Mouse (Mus musculus): ENCODE measurements around the gene Mtfr2. TPM values are rescaled to one million over a fixed set of nuclear protein-coding genes. Genes with fewer than 3 reads are reported as not detected.

The Mtfr2 gene
- polyA plus RNA-seq, 1 experiment from 2014 or later = 1.4 TPM

DNA sequence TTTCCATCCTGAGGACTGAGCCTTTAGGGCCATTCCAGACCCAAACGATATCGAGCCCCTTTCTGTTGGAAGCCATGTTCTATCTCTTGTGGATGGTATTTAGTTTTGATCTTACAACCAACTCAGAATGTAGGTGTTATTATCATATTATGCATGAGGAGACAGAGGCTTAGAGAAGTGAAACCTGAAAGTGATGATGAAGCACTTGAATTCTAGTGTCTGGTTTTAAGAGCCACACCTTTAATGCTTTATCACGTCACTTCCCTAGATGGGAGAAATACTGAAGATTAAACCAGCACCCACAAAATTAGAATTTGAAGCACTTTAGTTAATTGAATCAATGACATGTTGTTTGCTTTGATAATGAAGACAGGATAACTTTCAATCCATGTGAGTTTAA, 48.2 kb downstream of the Mtfr2 start:
- 86% methylated on average over 3 of the region's 3 CpGs for WGBS
- ATAC-seq (replicated peaks; ENCODE audit: extremely low read depth, insufficient read depth, low FRiP score) = no peak

DNA sequence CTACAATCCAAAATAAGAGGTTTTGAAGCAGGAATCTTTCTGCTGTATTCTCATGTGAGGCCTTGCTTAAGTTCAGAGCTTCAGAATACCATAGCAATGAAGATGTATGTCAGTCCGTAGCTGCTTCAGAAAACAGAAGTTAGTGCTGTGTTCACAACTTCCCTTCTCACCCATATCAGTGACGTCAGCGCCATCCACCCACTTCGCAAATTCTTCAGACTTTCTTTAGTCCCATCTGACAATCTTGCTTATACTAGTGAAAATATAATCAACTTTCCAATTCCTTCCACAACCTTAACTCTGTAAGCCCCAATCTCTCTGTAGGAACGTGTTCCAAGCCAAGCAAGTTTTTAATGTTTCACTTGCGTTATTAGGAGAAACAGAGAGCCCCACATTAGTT, 50.7 kb downstream of the Mtfr2 start:
- H3K4me1 ChIP-seq (ENCODE audit: control insufficient read depth, insufficient read depth, low read length) = peaks cover 4% of the 10 kb centered on the region; the same call in 1 of the 2 replicates
- H3K9ac ChIP-seq (ENCODE audit: low read length) = no peak overlapping the region
- peak overlapping the region; percentile 33 for H3K27ac ChIP-seq (ENCODE audit: low read length)
- WGBS = 42% methylated on average over 6 of the region's 6 CpGs
- no peaks in the 10 kb centered on the region for H3K9me3 ChIP-seq (replicated peaks; ENCODE audit: control insufficient read depth, low read length)
- no peak for ATAC-seq (replicated peaks; ENCODE audit: extremely low read depth, insufficient read depth, low FRiP score)
- 0 out of 2 replicates have a peak overlapping the region, but pooled peaks have one; percentile 1 for H3K4me3 ChIP-seq (ENCODE audit: low read length)
- no peaks in the 10 kb centered on the region for H3K36me3 ChIP-seq (ENCODE audit: control insufficient read depth, insufficient read depth)
- H3K27me3 ChIP-seq (ENCODE audit: control insufficient read depth, insufficient read depth, low read length) = no peaks in the 10 kb centered on the region
- peak overlapping the region; percentile 12; the same call in 1 of the 2 replicates for H3K4me2 ChIP-seq (ENCODE audit: low read depth, low read length)

More for the DNA sequence above, 48.2 kb downstream of the Mtfr2 start:
- Histone ChIP-seq H3K4me3 (ENCODE audit: low read length) (no peak overlapping the region), H3K9me3 (replicated peaks; ENCODE audit: control insufficient read depth, low read length) (no peaks in the 10 kb centered on the region), H3K27ac (ENCODE audit: low read length) (no peak overlapping the region), H3K27me3 (ENCODE audit: control insufficient read depth, insufficient read depth, low read length) (no peaks in the 10 kb centered on the region), H3K4me1 (ENCODE audit: control insufficient read depth, insufficient read depth, low read length) (peaks cover 4% of the 10 kb centered on the region; the same call in 1 of the 2 replicates), H3K4me2 (ENCODE audit: low read depth, low read length) (no peak overlapping the region), H3K36me3 (ENCODE audit: control insufficient read depth, insufficient read depth) (no peaks in the 10 kb centered on the region), H3K9ac (ENCODE audit: low read length) (no peak overlapping the region)

DNA sequence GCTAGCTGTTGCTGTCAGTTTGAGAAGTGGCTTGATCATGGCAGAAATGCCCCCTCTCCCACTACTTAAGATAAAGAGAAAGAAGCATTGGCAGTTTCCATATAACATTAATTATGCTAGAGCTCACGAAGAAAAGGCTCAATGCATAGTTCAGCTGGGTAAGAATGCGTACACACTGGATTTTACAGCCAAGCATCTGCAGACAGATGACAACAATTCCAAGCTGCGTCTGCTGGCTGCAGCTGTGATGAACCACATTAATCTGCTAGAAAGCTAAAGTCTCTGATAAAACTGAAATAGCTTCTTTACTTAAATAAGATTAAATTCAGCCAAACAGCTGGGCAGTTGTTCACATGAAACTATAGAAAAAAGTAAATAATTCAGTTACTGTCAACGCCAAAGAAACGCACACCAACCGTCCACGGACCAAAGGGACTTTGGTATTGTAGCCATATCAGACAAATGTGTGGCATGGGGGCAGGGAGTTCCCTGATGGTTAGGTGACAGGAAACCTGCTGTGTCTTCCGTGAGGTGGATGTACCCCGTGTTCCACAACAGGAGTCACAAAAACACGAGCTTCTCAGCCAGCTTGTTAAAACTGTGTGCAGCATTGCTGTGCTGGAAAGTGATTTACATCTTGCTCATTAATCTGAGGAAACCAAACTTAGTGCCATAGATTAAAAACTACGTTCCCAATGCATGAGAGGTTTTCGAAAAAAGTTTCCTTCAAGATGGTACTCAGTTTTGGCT, 51.2 kb downstream of the Mtfr2 start:
- Histone ChIP-seq H3K4me1 (ENCODE audit: control insufficient read depth, insufficient read depth, low read length) (peaks cover 4% of the 10 kb centered on the region; the same call in 1 of the 2 replicates), H3K9ac (ENCODE audit: low read length) (no peak overlapping the region), H3K27me3 (ENCODE audit: control insufficient read depth, insufficient read depth, low read length) (no peaks in the 10 kb centered on the region), H3K9me3 (replicated peaks; ENCODE audit: control insufficient read depth, low read length) (no peaks in the 10 kb centered on the region), H3K4me2 (ENCODE audit: low read depth, low read length) (peak overlapping the region; percentile 12; the same call in 1 of the 2 replicates), H3K27ac (ENCODE audit: low read length) (peak overlapping the region; percentile 33), H3K36me3 (ENCODE audit: control insufficient read depth, insufficient read depth) (no peaks in the 10 kb centered on the region), H3K4me3 (ENCODE audit: low read length) (0 out of 2 replicates have a peak overlapping the region, but pooled peaks have one; percentile 1)
- WGBS = 56% methylated on average over 12 of the region's 12 CpGs
- peak; percentile 58; the same call in 1 of the 2 replicates for ATAC-seq (replicated peaks; ENCODE audit: extremely low read depth, insufficient read depth, low FRiP score)

DNA sequence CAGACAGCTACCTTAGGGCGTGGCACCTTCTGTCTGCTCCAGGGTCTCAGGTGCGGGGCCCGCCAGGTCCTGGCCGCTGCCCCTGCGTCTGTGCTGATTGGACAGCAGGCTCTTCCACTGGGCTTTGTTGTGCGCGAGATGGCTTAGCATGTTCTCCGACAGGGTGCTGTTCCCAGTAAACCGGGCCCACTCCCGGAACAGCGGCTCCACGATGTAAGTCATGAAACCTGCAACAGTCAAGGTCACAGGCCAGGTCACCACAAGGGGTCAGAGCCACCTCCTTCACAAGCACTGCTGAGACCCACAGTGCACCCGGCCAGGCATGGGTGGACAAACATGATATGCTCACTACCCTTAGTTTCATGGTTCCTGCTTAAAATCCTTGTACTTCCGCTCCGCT, 52.8 kb downstream of the Mtfr2 start:
- no peak for ATAC-seq (replicated peaks; ENCODE audit: extremely low read depth, insufficient read depth, low FRiP score)
- Histone ChIP-seq H3K27ac (ENCODE audit: low read length) (no peak overlapping the region), H3K36me3 (ENCODE audit: control insufficient read depth, insufficient read depth) (no peaks in the 10 kb centered on the region), H3K9ac (ENCODE audit: low read length) (no peak overlapping the region), H3K4me2 (ENCODE audit: low read depth, low read length) (no peak overlapping the region; the same call in 1 of the 2 replicates), H3K4me3 (ENCODE audit: low read length) (no peak overlapping the region), H3K4me1 (ENCODE audit: control insufficient read depth, insufficient read depth, low read length) (peaks cover 4% of the 10 kb centered on the region; the same call in 1 of the 2 replicates), H3K9me3 (replicated peaks; ENCODE audit: control insufficient read depth, low read length) (no peaks in the 10 kb centered on the region), H3K27me3 (ENCODE audit: control insufficient read depth, insufficient read depth, low read length) (no peaks in the 10 kb centered on the region)
- 71% methylated on average over 15 of the region's 15 CpGs for WGBS

DNA sequence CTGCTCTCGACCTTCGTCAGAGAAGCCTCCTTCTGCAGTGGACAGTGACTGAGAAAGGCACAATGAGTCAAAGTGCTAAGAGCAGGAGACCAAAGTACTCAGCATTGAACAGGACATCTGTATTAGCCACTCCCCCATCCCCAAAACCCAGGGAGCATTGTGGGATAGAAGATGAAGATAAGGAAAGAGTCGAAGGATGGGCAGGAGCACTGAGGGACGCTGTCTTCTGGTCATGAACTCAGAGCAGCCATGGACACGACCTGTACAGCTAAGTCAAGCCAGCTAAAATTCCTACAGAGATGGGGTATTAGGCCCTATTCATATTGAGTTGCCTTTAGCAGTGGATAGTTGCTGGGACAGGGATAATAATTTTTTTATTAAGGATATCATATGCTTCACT, 55.4 kb downstream of the Mtfr2 start:
- no peaks in the 10 kb centered on the region for H3K27me3 ChIP-seq (ENCODE audit: control insufficient read depth, insufficient read depth, low read length)
- no peaks in the 10 kb centered on the region for H3K9me3 ChIP-seq (replicated peaks; ENCODE audit: control insufficient read depth, low read length)
- no peak overlapping the region for H3K9ac ChIP-seq (ENCODE audit: low read length)
- no peak overlapping the region for H3K4me3 ChIP-seq (ENCODE audit: low read length)
- WGBS = 81% methylated on average over 5 of the region's 5 CpGs
- no peak overlapping the region for H3K4me2 ChIP-seq (ENCODE audit: low read depth, low read length)
- H3K4me1 ChIP-seq (ENCODE audit: control insufficient read depth, insufficient read depth, low read length) = peaks cover 4% of the 10 kb centered on the region; the same call in 1 of the 2 replicates
- no peaks in the 10 kb centered on the region for H3K36me3 ChIP-seq (ENCODE audit: control insufficient read depth, insufficient read depth)
- H3K27ac ChIP-seq (ENCODE audit: low read length) = no peak overlapping the region
- ATAC-seq (replicated peaks; ENCODE audit: extremely low read depth, insufficient read depth, low FRiP score) = no peak

DNA sequence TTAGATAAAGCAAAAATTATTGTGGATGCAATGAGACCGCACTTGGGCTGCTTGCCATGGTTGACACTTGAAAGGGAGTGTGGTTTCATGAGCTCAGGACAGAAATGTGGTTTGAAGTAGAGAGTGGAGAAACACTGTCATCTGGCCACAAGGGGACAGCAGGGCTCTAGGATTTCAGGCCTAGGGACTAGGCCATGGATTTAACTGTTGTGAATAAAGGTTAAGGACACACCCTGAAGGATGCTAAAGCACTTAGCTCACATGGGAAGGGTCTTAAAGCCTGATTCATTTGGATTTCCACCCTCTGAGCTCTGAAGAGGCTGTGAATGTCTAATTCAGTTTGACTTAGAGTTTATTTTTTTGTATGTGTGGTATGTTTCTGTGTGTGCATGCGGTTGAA, 57.9 kb downstream of the Mtfr2 start:
- Histone ChIP-seq H3K9me3 (replicated peaks; ENCODE audit: control insufficient read depth, low read length) (no peaks in the 10 kb centered on the region), H3K9ac (ENCODE audit: low read length) (no peak overlapping the region), H3K4me3 (ENCODE audit: low read length) (no peak overlapping the region), H3K4me1 (ENCODE audit: control insufficient read depth, insufficient read depth, low read length) (peaks cover 11% of the 10 kb centered on the region), H3K4me2 (ENCODE audit: low read depth, low read length) (no peak overlapping the region), H3K36me3 (ENCODE audit: control insufficient read depth, insufficient read depth) (no peaks in the 10 kb centered on the region), H3K27ac (ENCODE audit: low read length) (no peak overlapping the region), H3K27me3 (ENCODE audit: control insufficient read depth, insufficient read depth, low read length) (no peaks in the 10 kb centered on the region)
- WGBS = 64% methylated on average over 2 of the region's 2 CpGs
- ATAC-seq (replicated peaks; ENCODE audit: extremely low read depth, insufficient read depth, low FRiP score) = no peak; the same call in 1 of the 2 replicates

DNA sequence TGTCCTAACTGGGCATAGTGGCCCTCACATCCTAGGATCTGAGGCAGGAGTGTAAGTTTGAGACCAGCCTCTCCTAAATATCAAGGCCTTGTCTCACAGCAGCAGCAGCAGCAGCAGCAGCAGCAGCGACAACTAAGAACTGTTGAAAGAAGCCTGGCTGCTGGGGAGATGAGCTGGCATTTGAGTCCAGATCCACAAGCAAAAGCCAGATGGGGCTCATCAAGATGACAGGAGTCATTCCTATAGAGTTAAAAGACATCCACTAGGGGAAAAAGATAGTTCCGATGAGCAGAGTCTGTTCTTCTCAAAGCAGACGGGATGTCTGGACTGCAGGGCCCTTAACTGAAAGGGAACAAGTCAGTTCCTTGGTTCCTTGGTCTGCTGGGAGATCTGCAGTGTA, 60.8 kb downstream of the Mtfr2 start:
- Histone ChIP-seq H3K9ac (ENCODE audit: low read length) (no peak overlapping the region), H3K27me3 (ENCODE audit: control insufficient read depth, insufficient read depth, low read length) (no peaks in the 10 kb centered on the region), H3K9me3 (replicated peaks; ENCODE audit: control insufficient read depth, low read length) (peaks cover 3% of the 10 kb centered on the region; the same call in 1 of the 2 replicates), H3K36me3 (ENCODE audit: control insufficient read depth, insufficient read depth) (peaks cover 10% of the 10 kb centered on the region; the same call in 1 of the 2 replicates), H3K4me3 (ENCODE audit: low read length) (no peak overlapping the region), H3K4me2 (ENCODE audit: low read depth, low read length) (no peak overlapping the region), H3K27ac (ENCODE audit: low read length) (peak overlapping the region; percentile 48), H3K4me1 (ENCODE audit: control insufficient read depth, insufficient read depth, low read length) (peaks cover 11% of the 10 kb centered on the region)
- no peak for ATAC-seq (replicated peaks; ENCODE audit: extremely low read depth, insufficient read depth, low FRiP score)
- WGBS = 41% methylated on average over 3 of the region's 3 CpGs

DNA sequence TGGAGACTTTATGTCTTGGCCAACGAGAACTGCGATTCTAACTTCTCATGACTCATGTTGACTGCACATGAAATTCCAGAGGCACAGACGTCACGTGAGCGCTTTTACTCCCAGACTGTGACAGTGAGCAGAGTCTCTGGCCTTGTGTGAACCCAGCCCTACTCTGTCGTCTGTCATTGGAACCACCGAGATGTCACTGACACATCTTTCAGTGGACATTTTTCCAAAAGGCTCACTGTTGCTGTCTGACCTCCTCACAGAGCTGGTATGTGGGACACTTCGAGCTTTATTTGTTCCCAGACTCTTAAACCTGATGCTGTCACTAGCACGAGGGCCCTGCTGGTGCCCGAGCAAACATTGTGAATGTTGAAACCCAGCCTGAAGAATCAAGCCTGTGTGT, 61.6 kb downstream of the Mtfr2 start:
- peak; percentile 87 for ATAC-seq (replicated peaks; ENCODE audit: extremely low read depth, insufficient read depth, low FRiP score)
- H3K4me3 ChIP-seq (ENCODE audit: low read length) = no peak overlapping the region
- WGBS = 28% methylated on average over 10 of the region's 10 CpGs
- peaks cover 10% of the 10 kb centered on the region; the same call in 1 of the 2 replicates for H3K36me3 ChIP-seq (ENCODE audit: control insufficient read depth, insufficient read depth)
- peaks cover 6% of the 10 kb centered on the region; the same call in 1 of the 2 replicates for H3K9me3 ChIP-seq (replicated peaks; ENCODE audit: control insufficient read depth, low read length)
- peaks cover 11% of the 10 kb centered on the region for H3K4me1 ChIP-seq (ENCODE audit: control insufficient read depth, insufficient read depth, low read length)
- H3K4me2 ChIP-seq (ENCODE audit: low read depth, low read length) = no peak overlapping the region
- no peak overlapping the region for H3K9ac ChIP-seq (ENCODE audit: low read length)
- H3K27me3 ChIP-seq (ENCODE audit: control insufficient read depth, insufficient read depth, low read length) = no peaks in the 10 kb centered on the region
- peak overlapping the region; percentile 62 for H3K27ac ChIP-seq (ENCODE audit: low read length)
